Mouse (Mus musculus): ENCODE results near the gene Zdhhc4.

Zdhhc4 gene

GRCm38 (mm10) chr5:143328690-143329495 is at the start of gene Zdhhc4:
Gene Zdhhc4, minus strand, starts transcription at chr5:143329256.
- DNase-seq: peak; percentile 97 to 98

DNA sequence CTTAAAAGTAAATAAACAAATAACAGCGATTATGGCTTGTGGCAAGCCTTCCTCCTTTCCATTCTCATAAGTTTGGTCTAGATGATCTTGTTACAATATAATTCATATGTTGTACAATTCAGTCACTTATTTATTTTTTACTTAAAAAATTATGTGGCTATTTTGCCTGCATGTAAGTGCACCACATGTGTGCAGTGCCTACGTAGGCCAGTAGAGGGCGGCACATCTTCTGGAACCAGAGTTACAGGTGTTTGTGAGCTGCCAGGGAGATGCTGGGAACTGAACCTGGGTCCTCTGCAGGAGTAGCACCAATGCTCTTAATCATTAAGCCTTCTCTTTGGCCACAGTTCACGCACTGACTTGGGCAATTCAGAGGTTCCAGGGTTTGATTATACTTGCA is 47.1 kb upstream of the Zdhhc4 start:
- no peak for DNase-seq

GRCm38 (mm10) chr5:143375242-143375641 is 46.2 kb upstream of the Zdhhc4 start:
- peak; percentile 88 to 92 for DNase-seq

- DNase-seq: peak; percentile 52 to 62
These were observed 43.8 kb upstream of the Zdhhc4 start for GRCm38 (mm10) chr5:143372818-143373217.

DNA sequence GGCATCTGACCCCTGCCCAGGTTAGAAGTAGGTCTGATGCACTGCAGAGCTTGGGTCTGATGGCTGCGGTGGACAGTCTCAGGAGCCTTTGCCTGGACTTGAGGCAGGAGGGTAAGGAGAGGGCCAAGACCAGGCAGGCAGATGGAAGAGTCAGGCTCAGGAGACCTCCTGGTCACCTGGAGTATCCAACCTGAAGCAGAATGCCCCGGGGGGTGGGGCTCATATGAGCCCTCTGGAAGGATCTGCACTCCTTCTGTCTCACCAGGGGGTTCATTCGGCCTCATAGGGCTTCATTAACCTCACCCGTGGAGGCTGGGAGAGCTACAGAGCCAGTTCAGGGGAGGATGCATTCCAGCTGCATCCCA is 42.1 kb upstream of the Zdhhc4 start:
- peak; percentile 47 to 52 for DNase-seq

GRCm38 (mm10) chr5:143370416-143371145 is 41.5 kb upstream of the Zdhhc4 start:
- DNase-seq: peak; percentile 81 to 92

- DNase-seq: peak; percentile 80 to 86
These were observed 40.7 kb upstream of the Zdhhc4 start for GRCm38 (mm10) chr5:143369611-143370255.

DNA sequence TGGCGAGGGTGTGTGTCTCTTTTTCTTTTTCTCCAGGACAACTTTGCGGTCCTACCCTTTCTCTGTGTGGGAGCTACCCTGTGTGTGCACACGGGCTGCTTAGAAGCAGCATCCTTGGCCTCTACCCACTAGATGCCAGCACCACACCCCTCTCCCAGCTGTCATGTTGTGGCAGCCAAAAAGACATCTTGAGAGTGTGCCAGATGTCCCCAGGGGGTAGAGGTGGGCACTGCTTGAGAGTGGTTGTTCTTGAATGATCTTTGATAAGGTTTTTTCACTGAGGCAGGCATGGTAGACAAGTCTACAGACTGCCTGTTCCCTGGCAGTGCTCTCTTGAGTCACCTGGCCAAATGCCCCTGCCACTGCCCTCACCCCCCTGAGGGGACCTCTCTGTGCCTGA is 38.9 kb upstream of the Zdhhc4 start:
- DNase-seq: peak; percentile 91 to 93

- DNase-seq: peak; percentile 87 to 93
These were observed 34.9 kb upstream of the Zdhhc4 start for GRCm38 (mm10) chr5:143363678-143364615.

- DNase-seq: no peak
These were observed 32.4 kb upstream of the Zdhhc4 start for GRCm38 (mm10) chr5:143361428-143361827.

DNA sequence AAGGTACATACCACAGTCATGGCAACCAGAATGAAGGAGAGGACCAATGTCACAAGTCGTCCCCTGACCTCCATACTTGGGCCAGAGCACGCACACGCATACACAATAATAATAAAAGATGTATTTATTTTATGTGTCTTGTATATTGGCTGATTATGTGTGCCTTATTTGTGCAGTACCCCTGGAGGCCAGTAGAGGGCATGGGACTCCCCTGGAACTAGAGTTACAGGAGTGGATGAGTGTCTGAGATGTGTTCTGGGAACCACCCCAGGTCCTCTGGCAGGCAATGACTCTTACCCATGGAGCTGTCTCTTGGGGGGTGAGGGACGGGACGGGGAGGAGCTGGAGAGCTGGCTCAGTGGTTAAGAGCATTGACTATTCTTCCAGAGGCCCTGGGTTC is 30.9 kb upstream of the Zdhhc4 start:
- peak; percentile 56 to 64 for DNase-seq

- DNase-seq: no peak
These were observed 30.2 kb upstream of the Zdhhc4 start for GRCm38 (mm10) chr5:143359263-143359662.

DNA sequence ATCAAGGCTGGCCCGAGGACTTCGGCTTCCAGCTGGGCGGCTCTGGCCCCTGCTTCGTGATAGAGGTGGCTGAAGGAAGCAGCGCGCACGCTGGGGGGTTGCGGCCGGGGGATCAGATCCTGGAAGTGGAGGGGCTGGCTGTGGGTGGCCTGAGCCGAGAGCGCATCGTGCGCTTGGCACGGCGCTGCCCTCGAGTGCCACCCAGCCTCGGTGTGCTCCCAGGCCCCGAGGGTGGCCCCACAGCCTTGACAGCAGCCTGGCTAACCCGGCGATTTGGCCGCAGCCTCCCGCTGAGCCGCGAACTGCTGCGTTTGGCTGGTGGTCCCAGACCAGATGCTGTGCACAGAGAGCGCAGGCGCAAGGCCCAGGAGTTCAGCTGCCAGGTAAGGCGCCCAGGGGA is 28.5 kb upstream of the Zdhhc4 start:
- DNase-seq: peak; percentile 69 to 87

DNA sequence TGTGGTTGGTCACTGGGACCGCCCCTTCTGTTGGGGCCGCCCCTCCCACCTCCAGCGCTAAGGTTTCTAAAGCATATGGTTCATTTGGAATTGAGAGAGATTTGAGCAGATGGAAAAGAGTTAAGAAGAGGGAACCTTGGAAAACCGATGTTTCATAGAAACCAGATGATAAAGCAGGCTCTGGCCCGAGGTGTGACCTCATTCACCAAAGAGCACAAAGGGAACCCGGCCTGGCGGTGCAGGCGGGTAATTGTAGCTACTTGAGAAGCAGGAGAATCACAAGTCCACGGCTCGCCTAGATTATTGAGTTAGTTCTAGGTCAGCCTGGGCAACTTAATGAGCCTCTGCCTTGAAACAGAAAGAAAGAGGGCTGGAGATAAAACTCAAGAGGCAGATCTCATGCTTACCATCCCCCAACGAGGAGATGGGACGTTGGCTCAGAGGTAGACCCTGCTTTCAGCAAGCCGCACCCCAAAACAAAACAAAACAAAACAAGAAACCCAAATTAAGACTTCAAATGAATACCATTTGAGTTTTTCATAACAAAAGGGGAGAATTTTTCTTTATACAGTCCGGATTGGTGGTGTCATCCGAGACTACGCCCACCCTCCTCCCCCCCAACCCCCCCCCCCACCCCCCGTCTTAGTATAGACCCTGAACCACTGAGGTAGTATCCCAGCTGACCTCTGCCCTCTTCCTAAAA is 27.8 kb upstream of the Zdhhc4 start, which contains the start of gene Grid2ip:
Grid2ip (plus strand) TSS at position 653 of the 703 bp plus-strand sequence.
- peak in 1 of 2 experiments; percentile 46 for DNase-seq

DNA sequence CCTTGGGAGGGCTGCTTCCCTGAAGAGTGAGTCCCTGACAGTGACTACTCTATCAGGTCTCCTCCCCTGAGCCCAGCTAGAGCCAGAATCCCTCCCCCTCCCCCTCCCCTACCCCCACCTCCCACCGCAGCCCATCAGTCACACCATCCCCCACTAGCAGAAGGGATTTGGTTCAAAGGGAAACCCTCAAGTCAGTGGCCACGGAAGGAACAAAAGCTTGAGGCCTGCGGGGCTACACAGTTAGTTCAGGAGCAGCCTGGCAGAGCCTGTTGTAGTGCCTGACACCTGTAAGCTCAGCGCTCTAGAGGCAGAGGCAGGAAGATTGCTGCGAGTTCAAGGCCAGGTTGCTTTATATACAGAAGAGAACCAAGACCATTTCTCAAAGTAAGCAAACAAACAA is 27.0 kb upstream of the Zdhhc4 start:
- DNase-seq: no peak

DNA sequence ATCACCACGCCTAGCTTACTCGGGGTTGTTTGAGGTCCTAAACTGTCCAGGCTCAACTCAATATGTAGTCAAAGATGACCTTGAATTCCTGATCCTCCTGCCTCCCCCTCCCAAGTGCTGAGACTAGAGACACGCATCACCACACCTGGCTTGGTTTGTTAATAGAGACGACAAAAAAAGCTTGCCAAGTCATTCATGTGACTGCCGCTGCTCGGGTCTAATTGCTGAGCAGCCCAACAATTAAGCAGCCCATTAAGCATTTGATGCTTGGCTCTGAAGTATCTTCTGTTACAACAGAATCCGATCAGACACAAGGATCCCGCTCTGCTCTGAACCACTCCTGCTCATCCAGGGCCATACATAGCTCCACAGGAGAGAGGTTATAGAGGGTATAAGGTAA is 17.3 kb upstream of the Zdhhc4 start:
- DNase-seq: no peak

DNA sequence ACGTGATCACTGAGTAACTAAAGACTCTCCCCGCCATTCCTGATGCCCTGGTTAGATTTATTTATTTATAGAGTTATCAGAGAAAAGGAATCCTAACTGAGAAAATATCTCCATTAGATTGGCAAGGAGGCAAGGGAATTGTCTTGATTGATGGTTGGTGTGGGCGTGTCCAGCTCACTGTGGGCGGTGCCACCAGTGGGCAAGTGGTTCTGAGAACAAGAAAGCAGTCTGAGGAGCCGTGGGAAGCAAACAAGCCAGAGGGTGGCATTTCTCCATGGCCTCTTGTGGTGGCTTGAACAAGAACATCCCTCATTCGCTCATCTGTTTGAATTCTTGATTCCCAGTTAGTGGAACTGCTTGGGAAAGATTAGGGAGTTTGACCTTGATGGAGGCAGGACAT is 10.5 kb upstream of the Zdhhc4 start:
- no peak for DNase-seq

DNA sequence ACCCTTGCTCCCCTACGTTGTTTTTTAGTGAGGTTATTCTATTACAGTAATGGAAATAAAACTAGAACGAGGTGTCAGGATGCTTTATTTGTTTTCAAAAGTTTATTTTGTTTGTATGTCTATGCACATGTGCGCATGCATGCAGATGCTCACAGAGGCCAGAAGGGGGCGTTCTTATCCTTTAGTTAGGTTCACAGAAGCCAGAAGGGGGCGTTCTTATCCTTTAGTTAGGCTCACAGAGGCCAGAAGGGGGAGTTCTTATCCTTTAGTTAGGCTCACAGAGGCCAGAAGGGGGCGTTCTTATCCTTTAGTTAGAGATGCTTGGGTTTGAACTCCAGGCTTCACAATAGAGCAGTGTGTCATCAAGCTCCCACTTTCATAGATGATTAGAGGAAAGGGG is 7.5 kb upstream of the Zdhhc4 start:
- DNase-seq: peak; percentile 39 to 52

DNA sequence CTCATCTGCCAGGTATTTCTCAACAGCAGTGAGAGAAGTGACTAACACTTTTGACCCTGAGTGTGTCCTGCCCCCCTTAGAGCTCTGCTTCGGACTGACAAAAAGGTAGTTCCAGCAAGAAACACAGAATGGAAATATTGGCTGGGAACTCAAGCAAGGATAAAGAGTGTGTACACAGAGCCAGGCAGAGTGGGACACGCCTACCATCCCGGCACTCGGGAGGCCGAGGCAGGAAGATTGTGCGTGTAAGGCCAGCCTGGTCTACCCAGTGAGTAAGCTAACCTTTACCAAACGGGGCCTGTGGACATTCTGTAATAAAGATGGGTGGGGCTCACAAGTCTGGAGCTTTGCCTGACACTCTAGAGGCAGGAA is 6.0 kb upstream of the Zdhhc4 start:
- DNase-seq: no peak

DNA sequence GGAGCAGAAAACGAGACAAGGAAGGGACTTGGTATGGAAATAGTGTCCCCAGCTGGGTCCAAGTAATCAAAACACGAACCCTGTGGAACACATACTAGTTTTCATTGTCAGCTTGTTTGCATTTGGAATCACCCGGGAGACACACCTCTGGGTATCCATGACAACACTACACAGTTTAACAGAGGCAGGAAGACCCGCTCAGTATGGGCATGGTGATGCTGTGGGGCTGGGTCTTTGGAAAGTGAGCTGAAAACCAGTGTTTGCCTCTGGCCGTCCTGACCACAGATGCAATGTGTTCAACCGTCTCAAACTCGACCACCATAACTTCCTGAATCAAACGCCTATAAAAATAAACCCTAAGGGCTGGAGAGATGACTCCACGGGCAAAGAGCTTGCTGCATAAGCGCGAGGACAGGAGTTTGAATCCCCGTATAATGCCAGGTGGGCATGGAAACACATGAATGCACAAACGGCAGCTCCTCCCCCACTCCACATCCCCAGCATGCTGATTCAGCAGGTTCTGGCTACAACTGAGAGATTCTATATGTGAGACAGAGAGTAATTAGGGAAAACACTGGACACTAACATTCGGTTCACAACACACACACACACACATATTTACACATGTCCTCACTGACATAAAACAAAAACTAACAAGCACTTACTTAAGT is 5.5 kb upstream of the Zdhhc4 start:
- no peak for DNase-seq

GRCm38 (mm10) chr5:143333872-143334271 is 4.8 kb upstream of the Zdhhc4 start:
- peak; percentile 91 to 95 for DNase-seq
